Mouse (Mus musculus) heart, postnatal 0 days (tissue): ENCODE measurements around the gene Yap1. TPM values are rescaled to one million over a fixed set of nuclear protein-coding genes. Genes with fewer than 3 reads are reported as not detected.

Source experiments
- ATAC-seq: fragments of 200-750 bp; cut with Nextera tagmentation; 2 replicates; pipeline ENCODE4 v1.8.0; 2017; ENCODE audit warnings: low read depth, moderate number of reproducible peaks, moderate library complexity; ENCODE audit not compliant: insufficient read depth
- DNase-seq: peaks from one replicate; pipeline ENCODE4 v3.0.0-alpha.2; 2016; ENCODE audit warnings: low spot score
- H3K27ac ChIP-seq: fragments of 300-500 bp; sonication (generic); 2 replicates; pipeline ENCODE4 v1.5.1; 2014; ENCODE audit warnings: low read depth, mild to moderate bottlenecking
- H3K27me3 ChIP-seq: fragments of 300-500 bp; sonication (generic); 2 replicates; pipeline ENCODE4 v1.6.1; 2014; ENCODE audit warnings: low read length, mixed read lengths; ENCODE audit not compliant: control insufficient read depth, insufficient read depth
- H3K36me3 ChIP-seq: fragments of 300-500 bp; sonication (generic); replicated peaks from 2 replicates; pipeline ENCODE4 v1.6.1; 2014; ENCODE audit warnings: low read length, mixed read lengths; ENCODE audit not compliant: control insufficient read depth, insufficient read depth
- H3K4me1 ChIP-seq: fragments of 300-500 bp; sonication (generic); 2 replicates; pipeline ENCODE4 v1.6.1; 2014; ENCODE audit warnings: antibody characterized with exemption; ENCODE audit not compliant: control insufficient read depth, insufficient read depth
- H3K4me2 ChIP-seq: fragments of 300-500 bp; sonication (generic); 2 replicates; pipeline ENCODE4 v1.6.1; 2014; ENCODE audit warnings: low read depth, mild to moderate bottlenecking, low read length, moderate library complexity
- H3K4me3 ChIP-seq: fragments of 300-500 bp; sonication (generic); 2 replicates; pipeline ENCODE4 v1.5.1; 2014; ENCODE audit warnings: low read depth, low read length
- H3K9ac ChIP-seq: fragments of 300-500 bp; sonication (generic); replicated peaks from 2 replicates; pipeline ENCODE4 v1.6.1; 2014; ENCODE audit warnings: low read depth, low read length, mixed read lengths
- H3K9me3 ChIP-seq: fragments of 300-500 bp; sonication (generic); replicated peaks from 2 replicates; pipeline ENCODE4 v1.6.1; 2016; ENCODE audit warnings: low read length; ENCODE audit not compliant: control insufficient read depth
- CTCF ChIP-seq: IDR thresholded peaks from 2 replicates; pipeline ENCODE4 v1.5.1; 2016; ENCODE audit warnings: antibody characterized with exemption, control low read depth, low read depth
- EP300 ChIP-seq: IDR thresholded peaks from 2 replicates; pipeline ENCODE4 v1.6.1; 2016; ENCODE audit warnings: antibody characterized with exemption, low read depth
- WGBS: fragments of 180-500 bp; shearing (Covaris S2); extraction: QIAGEN DNeasy Blood & Tissue Kit; methylation state at CpG from one replicate; pipeline ENCODE4 v1.1.7; 2014; 5-methylcytosine and 5-hydroxymethylcytosine counted together
- polyA plus RNA-seq: library from polyadenylated mRNA; unstranded; fragments of >200 nt; fragmentation: Nextera tagmentation; extraction: Ambion mirVana; gene quantifications from 2 replicates; pipeline ENCODE4 v1.2.1, GENCODE M21; 2015
- total RNA-seq: library from RNA; depleted of rRNA; stranded (reverse); fragments of >200 nt; gene quantifications from 2 replicates; pipeline ENCODE4 v1.2.3, GENCODE M21; 2014; ENCODE audit warnings: low replicate concordance

The Yap1 gene
- total and polyA plus RNA-seq, 2 experiments from 2014 or later, result 12.9 to 64.9 TPM

GRCm38 (mm10) chr9:7961366-7962160 is 42.8 kb downstream of the Yap1 start:
- no peak for ATAC-seq
- Histone ChIP-seq H3K9me3 (no peaks in the 10 kb centered on the region), H3K4me2 (peak overlapping the region; percentile 9; the same call in 1 of the 2 replicates), H3K4me1 (peaks cover 33% of the 10 kb centered on the region), H3K27me3 (no peaks in the 10 kb centered on the region), H3K36me3 (0 out of 2 replicates have a peak, but pooled peaks cover 10% of the 10 kb centered on the region), H3K4me3 (no peak overlapping the region), H3K9ac (peak overlapping the region; percentile 45; the same call in 1 of the 2 replicates), H3K27ac (peak overlapping the region; percentile 55)
- whole genome bisulfite sequencing, result 35% methylated on average over 21 of the region's 21 CpGs
- TF ChIP-seq EP300 (no peak), CTCF (no peak)
- no peak for DNase-seq

DNA sequence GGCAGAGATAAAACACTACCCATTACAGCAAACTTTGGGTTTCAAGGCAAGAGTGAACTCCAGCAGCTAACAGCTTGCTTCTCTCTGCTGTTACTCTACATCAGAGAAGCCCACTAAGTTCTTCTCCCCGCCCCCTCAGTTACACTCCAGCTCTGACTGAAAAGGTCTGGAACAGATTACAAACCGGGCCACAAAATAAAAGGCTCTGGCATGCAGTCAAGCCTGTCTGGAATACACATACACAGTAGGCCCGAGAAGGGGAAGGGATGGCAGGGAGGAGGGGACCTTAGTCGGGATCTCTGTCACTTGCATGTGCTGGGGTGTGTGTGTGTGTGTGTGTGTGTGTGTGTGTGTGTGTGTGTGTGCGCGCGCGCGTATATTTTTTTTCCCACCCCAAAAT is 44.0 kb downstream of the Yap1 start:
- WGBS, result 49% methylated on average over 9 of the region's 9 CpGs
- no peak for TF ChIP-seq EP300
- no peak for TF ChIP-seq CTCF
- Histone ChIP-seq H3K9me3 (no peaks in the 10 kb centered on the region), H3K27me3 (no peaks in the 10 kb centered on the region), H3K27ac (peak overlapping the region; percentile 55), H3K9ac (no peak overlapping the region), H3K4me1 (peaks cover 33% of the 10 kb centered on the region), H3K36me3 (0 out of 2 replicates have a peak, but pooled peaks cover 8% of the 10 kb centered on the region), H3K4me3 (no peak overlapping the region), H3K4me2 (no peak overlapping the region)
- peak; percentile 62 for DNase-seq
- peak; percentile 62 for ATAC-seq

- Histone ChIP-seq H3K4me3 (no peak overlapping the region), H3K27ac (no peak overlapping the region), H3K36me3 (peaks cover 15% of the 10 kb centered on the region; the same call in 1 of the 2 replicates), H3K9ac (no peak overlapping the region), H3K27me3 (no peaks in the 10 kb centered on the region), H3K9me3 (no peaks in the 10 kb centered on the region), H3K4me1 (peaks cover 33% of the 10 kb centered on the region), H3K4me2 (no peak overlapping the region)
- DNase-seq, result no peak
- no peak for ATAC-seq
- 71% methylated on average over 2 of the region's 2 CpGs for WGBS
- TF ChIP-seq CTCF (no peak), EP300 (no peak)
These were observed 45.1 kb downstream of the Yap1 start for GRCm38 (mm10) chr9:7959301-7959700.

- ATAC-seq, result no peak
- Histone ChIP-seq H3K4me1 (peaks cover 33% of the 10 kb centered on the region), H3K27me3 (no peaks in the 10 kb centered on the region), H3K36me3 (peaks cover 13% of the 10 kb centered on the region), H3K4me2 (no peak overlapping the region), H3K27ac (0 out of 2 replicates have a peak overlapping the region, but pooled peaks have one; percentile 25), H3K9ac (no peak overlapping the region), H3K4me3 (no peak overlapping the region), H3K9me3 (no peaks in the 10 kb centered on the region)
- no peak for DNase-seq
- TF ChIP-seq EP300, result no peak
- WGBS, result 49% methylated on average over 6 of the region's 7 CpGs
These were observed 46.3 kb downstream of the Yap1 start for GRCm38 (mm10) chr9:7958025-7958593.

- Histone ChIP-seq H3K4me3 (no peak overlapping the region), H3K4me2 (no peak overlapping the region), H3K27me3 (no peaks in the 10 kb centered on the region), H3K9me3 (no peaks in the 10 kb centered on the region), H3K4me1 (peaks cover 32% of the 10 kb centered on the region), H3K9ac (no peak overlapping the region), H3K36me3 (peaks cover 20% of the 10 kb centered on the region), H3K27ac (no peak overlapping the region)
- TF ChIP-seq CTCF (no peak), EP300 (no peak)
- WGBS, result 80% methylated on average over 2 of the region's 2 CpGs
- ATAC-seq, result no peak
- no peak for DNase-seq
These were observed 47.0 kb downstream of the Yap1 start for GRCm38 (mm10) chr9:7957407-7957806.
